Mouse (Mus musculus): ENCODE measurements around the gene Ext2. TPM values are rescaled to one million over a fixed set of nuclear protein-coding genes. Genes with fewer than 3 reads are reported as not detected.

Ext2 gene
- polyA plus RNA-seq, 1 experiment from 2014 or later: 78.6 TPM

DNA sequence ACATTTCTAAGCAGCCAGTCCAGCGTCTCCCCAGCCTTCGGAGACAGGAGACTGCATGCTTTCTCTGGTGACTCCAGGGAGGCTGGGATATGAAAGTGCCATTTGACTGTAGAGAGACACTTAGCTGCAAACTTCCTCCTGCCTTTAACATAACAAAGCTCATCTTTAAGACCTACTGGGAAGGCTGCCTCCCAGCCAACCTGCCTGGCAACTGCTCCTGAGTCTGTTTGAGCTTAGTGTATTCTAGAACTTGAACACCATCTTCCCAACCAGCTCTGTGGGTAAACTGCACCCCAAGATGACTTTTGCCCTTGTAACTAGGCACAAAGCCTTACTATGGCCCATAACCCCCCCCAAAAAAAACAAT lies 37.0 kb downstream of the Ext2 start:
- 33% methylated on average over 2 of the region's 2 CpGs for WGBS
- peaks cover 2% of the 10 kb centered on the region; the same call in 1 of the 2 replicates for H3K4me1 ChIP-seq (replicated peaks; ENCODE audit: control insufficient read depth, insufficient read depth, low read length)
- ATAC-seq (replicated peaks; ENCODE audit: low FRiP score): no peak
- H3K4me3 ChIP-seq (ENCODE audit: low read depth, low read length): no peak overlapping the region
- H3K4me2 ChIP-seq (ENCODE audit: low read depth, low read length, severe bottlenecking): no peak overlapping the region
- H3K27me3 ChIP-seq (ENCODE audit: control insufficient read depth, insufficient read depth, low read length): no peaks in the 10 kb centered on the region
- H3K9ac ChIP-seq (ENCODE audit: low read length): no peak overlapping the region
- H3K9me3 ChIP-seq (ENCODE audit: control insufficient read depth, low read length): no peaks in the 10 kb centered on the region
- no peak overlapping the region for H3K27ac ChIP-seq (ENCODE audit: low read depth, low read length)
- no peaks in the 10 kb centered on the region for H3K36me3 ChIP-seq (ENCODE audit: control insufficient read depth, insufficient read depth, low read length)
- DNase-seq (ENCODE audit: low spot score): no peak

DNA sequence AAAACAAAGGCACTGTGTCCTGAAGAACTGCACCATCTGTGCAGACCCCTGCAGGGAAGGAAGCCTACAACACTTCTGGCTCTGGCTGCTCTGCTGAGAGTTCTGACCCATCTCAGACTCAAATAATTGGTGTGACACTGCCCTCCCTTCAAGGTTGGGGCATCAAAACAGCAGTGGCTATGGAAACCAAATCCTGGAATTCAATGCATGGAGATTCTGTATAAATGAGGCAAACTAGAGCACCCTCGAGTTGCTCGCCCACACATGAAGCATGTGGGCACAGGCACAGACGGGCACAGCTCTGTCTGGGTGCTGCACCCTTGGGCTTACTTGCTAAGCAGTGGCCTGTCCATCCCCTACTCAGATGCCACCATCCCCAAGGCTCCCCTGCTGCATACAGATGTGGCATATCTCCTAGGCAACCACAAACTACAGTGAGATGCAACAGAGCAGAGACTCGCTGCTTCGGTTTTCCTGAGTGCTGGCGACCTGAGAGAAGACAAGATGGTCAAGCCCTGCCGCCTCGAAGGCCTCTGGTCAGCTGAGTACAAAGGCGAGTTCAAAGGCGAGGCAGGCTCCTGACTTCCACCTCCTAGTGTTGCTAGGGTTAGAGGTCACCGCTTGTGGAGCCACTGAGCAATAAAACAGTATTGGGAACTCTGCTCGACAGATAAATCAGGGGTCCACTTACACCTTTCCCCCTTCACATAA lies 37.5 kb downstream of the Ext2 start:
- DNase-seq (ENCODE audit: low spot score) (no peak), ATAC-seq (replicated peaks; ENCODE audit: low FRiP score) (no peak)
- H3K27ac ChIP-seq (ENCODE audit: low read depth, low read length): no peak overlapping the region

DNA sequence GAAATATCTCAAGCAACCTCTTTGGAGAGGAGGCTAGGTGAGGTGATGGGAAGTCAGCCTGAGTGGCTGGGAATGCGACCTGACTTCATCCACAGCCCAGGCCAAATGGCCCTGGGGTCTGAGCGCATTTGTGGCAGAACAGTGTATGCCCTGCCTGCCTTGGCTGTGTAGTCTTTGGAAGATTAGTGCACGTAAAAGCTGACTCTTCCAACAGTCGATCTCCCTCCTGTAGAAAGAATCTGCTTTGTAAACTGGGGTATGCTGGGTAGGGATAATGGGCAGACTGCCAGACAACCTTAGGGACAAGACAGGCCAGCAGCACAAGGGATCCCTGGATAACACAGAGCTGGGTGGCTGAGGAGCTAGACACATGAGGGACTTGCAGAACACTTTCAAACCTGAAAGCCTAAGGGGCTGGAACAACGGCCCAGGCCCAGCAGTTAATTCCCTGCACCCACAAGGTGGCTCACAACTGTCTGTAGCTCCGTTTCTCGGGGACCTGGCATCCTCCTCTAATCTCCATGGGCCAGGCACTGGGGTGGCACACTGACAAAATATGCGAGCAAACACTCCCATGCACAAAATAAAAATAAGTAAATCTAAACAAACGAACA lies 38.3 kb downstream of the Ext2 start:
- Histone ChIP-seq H3K9ac (ENCODE audit: low read length) (no peak overlapping the region), H3K9me3 (ENCODE audit: control insufficient read depth, low read length) (no peaks in the 10 kb centered on the region), H3K27me3 (ENCODE audit: control insufficient read depth, insufficient read depth, low read length) (no peaks in the 10 kb centered on the region), H3K4me2 (ENCODE audit: low read depth, low read length, severe bottlenecking) (no peak overlapping the region), H3K4me1 (replicated peaks; ENCODE audit: control insufficient read depth, insufficient read depth, low read length) (peaks cover 5% of the 10 kb centered on the region; the same call in 1 of the 2 replicates), H3K36me3 (ENCODE audit: control insufficient read depth, insufficient read depth, low read length) (no peaks in the 10 kb centered on the region), H3K27ac (ENCODE audit: low read depth, low read length) (peak overlapping the region; percentile 41; the same call in 1 of the 2 replicates), H3K4me3 (ENCODE audit: low read depth, low read length) (no peak overlapping the region)
- DNase-seq (ENCODE audit: low spot score) (no peak), ATAC-seq (replicated peaks; ENCODE audit: low FRiP score) (no peak)
- WGBS: 81% methylated on average over 9 of the region's 9 CpGs

More for the DNA sequence above, 37.5 kb downstream of the Ext2 start:
- no peak overlapping the region for H3K4me3 ChIP-seq (ENCODE audit: low read depth, low read length)
- H3K9me3 ChIP-seq (ENCODE audit: control insufficient read depth, low read length): no peaks in the 10 kb centered on the region
- H3K27me3 ChIP-seq (ENCODE audit: control insufficient read depth, insufficient read depth, low read length): no peaks in the 10 kb centered on the region
- WGBS: 39% methylated on average over 12 of the region's 12 CpGs
- H3K9ac ChIP-seq (ENCODE audit: low read length): no peak overlapping the region
- peaks cover 2% of the 10 kb centered on the region; the same call in 1 of the 2 replicates for H3K4me1 ChIP-seq (replicated peaks; ENCODE audit: control insufficient read depth, insufficient read depth, low read length)
- no peaks in the 10 kb centered on the region for H3K36me3 ChIP-seq (ENCODE audit: control insufficient read depth, insufficient read depth, low read length)
- no peak overlapping the region for H3K4me2 ChIP-seq (ENCODE audit: low read depth, low read length, severe bottlenecking)

DNA sequence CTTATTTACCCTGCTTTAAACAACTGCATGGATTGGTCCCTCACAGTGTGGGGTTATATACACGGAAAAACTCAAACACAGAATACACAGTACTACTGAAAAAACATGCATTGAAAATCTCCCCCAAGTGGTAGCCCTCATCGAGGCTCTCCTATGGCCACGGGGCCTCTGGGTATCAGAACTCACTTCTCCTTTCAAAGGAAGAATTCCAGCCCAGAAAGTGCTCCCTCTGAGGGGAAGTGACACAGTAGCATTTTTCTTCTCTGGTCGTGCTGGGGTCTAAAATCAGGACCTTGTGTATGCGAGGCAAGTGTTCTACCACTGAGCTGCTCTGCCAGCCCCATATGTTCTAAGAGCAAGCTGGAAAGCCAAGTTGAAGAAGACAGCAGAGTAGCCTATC lies 39.7 kb downstream of the Ext2 start:
- Histone ChIP-seq H3K4me3 (ENCODE audit: low read depth, low read length) (no peak overlapping the region), H3K27ac (ENCODE audit: low read depth, low read length) (no peak overlapping the region), H3K9ac (ENCODE audit: low read length) (no peak overlapping the region), H3K27me3 (ENCODE audit: control insufficient read depth, insufficient read depth, low read length) (no peaks in the 10 kb centered on the region), H3K9me3 (ENCODE audit: control insufficient read depth, low read length) (no peaks in the 10 kb centered on the region), H3K4me1 (replicated peaks; ENCODE audit: control insufficient read depth, insufficient read depth, low read length) (peaks cover 5% of the 10 kb centered on the region; the same call in 1 of the 2 replicates), H3K36me3 (ENCODE audit: control insufficient read depth, insufficient read depth, low read length) (no peaks in the 10 kb centered on the region), H3K4me2 (ENCODE audit: low read depth, low read length, severe bottlenecking) (no peak overlapping the region)
- WGBS: 79% methylated on average over 5 of the region's 5 CpGs
- ATAC-seq (replicated peaks; ENCODE audit: low FRiP score) (no peak), DNase-seq (ENCODE audit: low spot score) (no peak)

DNA sequence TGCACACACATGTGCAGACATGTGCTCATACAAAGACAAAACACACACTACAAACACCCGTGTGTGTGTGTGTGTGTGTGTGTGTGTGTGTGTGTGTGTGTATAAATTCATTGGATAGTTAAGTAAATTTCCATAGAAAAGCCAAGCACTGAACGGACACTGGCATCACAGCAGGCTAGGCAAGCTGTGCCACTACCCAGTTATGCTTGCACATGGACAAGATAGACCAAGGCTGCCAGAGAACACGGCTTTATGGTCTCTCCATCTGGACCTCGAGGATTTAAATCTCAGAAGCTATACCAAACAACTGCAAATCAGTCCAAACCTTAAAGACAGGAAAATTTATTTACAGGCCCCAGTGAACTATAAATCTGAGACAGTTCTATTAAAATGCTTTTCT lies 40.2 kb downstream of the Ext2 start:
- no peaks in the 10 kb centered on the region for H3K9me3 ChIP-seq (ENCODE audit: control insufficient read depth, low read length)
- WGBS: 82% methylated on average over 4 of the region's 4 CpGs
- no peak overlapping the region for H3K4me3 ChIP-seq (ENCODE audit: low read depth, low read length)
- peaks cover 5% of the 10 kb centered on the region; the same call in 1 of the 2 replicates for H3K4me1 ChIP-seq (replicated peaks; ENCODE audit: control insufficient read depth, insufficient read depth, low read length)
- no peaks in the 10 kb centered on the region for H3K36me3 ChIP-seq (ENCODE audit: control insufficient read depth, insufficient read depth, low read length)
- H3K27ac ChIP-seq (ENCODE audit: low read depth, low read length): no peak overlapping the region
- DNase-seq (ENCODE audit: low spot score) (no peak), ATAC-seq (replicated peaks; ENCODE audit: low FRiP score) (no peak)
- no peaks in the 10 kb centered on the region for H3K27me3 ChIP-seq (ENCODE audit: control insufficient read depth, insufficient read depth, low read length)
- no peak overlapping the region for H3K4me2 ChIP-seq (ENCODE audit: low read depth, low read length, severe bottlenecking)
- no peak overlapping the region for H3K9ac ChIP-seq (ENCODE audit: low read length)

DNA sequence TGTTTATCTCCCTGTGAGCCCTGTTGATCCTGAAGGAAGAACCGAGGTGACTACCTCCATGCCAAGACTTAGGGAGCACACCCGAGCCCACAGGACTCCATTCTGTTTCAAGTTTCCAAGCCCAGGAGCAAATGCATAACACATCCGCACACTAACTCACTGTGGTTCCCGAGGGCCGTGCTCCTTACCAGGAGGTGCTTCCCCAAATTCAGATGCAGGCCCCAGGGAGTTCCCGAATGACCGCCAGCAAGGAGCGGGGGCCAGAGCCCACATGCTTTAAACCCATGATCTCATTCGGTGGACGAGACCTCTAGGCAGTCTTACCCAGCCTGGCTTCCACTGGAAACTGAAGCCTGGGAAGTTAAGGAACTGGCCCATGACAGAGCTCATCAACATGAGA lies 41.8 kb downstream of the Ext2 start:
- ATAC-seq (replicated peaks; ENCODE audit: low FRiP score) (no peak), DNase-seq (ENCODE audit: low spot score) (no peak)
- no peaks in the 10 kb centered on the region for H3K9me3 ChIP-seq (ENCODE audit: control insufficient read depth, low read length)
- no peak overlapping the region for H3K27ac ChIP-seq (ENCODE audit: low read depth, low read length)
- no peak overlapping the region for H3K9ac ChIP-seq (ENCODE audit: low read length)
- no peak overlapping the region for H3K4me2 ChIP-seq (ENCODE audit: low read depth, low read length, severe bottlenecking)
- no peaks in the 10 kb centered on the region for H3K36me3 ChIP-seq (ENCODE audit: control insufficient read depth, insufficient read depth, low read length)
- no peak overlapping the region for H3K4me3 ChIP-seq (ENCODE audit: low read depth, low read length)
- peaks cover 5% of the 10 kb centered on the region; the same call in 1 of the 2 replicates for H3K4me1 ChIP-seq (replicated peaks; ENCODE audit: control insufficient read depth, insufficient read depth, low read length)
- WGBS: 84% methylated on average over 10 of the region's 10 CpGs
- H3K27me3 ChIP-seq (ENCODE audit: control insufficient read depth, insufficient read depth, low read length): no peaks in the 10 kb centered on the region

DNA sequence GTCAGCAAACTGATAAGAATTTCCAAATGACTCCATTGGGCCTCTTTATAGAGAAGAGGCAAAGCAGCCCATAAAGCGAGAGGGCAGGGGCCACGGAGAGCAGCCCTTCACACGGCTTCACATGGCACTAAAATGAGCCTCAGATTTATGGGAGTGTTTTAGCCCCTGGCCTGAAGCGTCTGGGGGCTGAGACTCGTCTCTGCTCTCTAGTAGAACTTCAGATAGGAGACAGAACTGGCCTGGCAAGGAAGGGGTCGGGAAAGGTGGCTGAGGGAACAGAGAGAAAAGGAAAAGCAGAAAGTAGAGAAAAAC lies 42.5 kb downstream of the Ext2 start:
- no peak for ATAC-seq (replicated peaks; ENCODE audit: low FRiP score)
- no peaks in the 10 kb centered on the region for H3K9me3 ChIP-seq (ENCODE audit: control insufficient read depth, low read length)
- no peaks in the 10 kb centered on the region for H3K36me3 ChIP-seq (ENCODE audit: control insufficient read depth, insufficient read depth, low read length)
- H3K9ac ChIP-seq (ENCODE audit: low read length): no peak overlapping the region
- H3K4me1 ChIP-seq (replicated peaks; ENCODE audit: control insufficient read depth, insufficient read depth, low read length): peaks cover 5% of the 10 kb centered on the region; the same call in 1 of the 2 replicates
- no peak overlapping the region for H3K4me2 ChIP-seq (ENCODE audit: low read depth, low read length, severe bottlenecking)
- DNase-seq (ENCODE audit: low spot score): no peak
- H3K4me3 ChIP-seq (ENCODE audit: low read depth, low read length): no peak overlapping the region
- H3K27ac ChIP-seq (ENCODE audit: low read depth, low read length): no peak overlapping the region
- 78% methylated on average over 6 of the region's 6 CpGs for WGBS
- H3K27me3 ChIP-seq (ENCODE audit: control insufficient read depth, insufficient read depth, low read length): no peaks in the 10 kb centered on the region

DNA sequence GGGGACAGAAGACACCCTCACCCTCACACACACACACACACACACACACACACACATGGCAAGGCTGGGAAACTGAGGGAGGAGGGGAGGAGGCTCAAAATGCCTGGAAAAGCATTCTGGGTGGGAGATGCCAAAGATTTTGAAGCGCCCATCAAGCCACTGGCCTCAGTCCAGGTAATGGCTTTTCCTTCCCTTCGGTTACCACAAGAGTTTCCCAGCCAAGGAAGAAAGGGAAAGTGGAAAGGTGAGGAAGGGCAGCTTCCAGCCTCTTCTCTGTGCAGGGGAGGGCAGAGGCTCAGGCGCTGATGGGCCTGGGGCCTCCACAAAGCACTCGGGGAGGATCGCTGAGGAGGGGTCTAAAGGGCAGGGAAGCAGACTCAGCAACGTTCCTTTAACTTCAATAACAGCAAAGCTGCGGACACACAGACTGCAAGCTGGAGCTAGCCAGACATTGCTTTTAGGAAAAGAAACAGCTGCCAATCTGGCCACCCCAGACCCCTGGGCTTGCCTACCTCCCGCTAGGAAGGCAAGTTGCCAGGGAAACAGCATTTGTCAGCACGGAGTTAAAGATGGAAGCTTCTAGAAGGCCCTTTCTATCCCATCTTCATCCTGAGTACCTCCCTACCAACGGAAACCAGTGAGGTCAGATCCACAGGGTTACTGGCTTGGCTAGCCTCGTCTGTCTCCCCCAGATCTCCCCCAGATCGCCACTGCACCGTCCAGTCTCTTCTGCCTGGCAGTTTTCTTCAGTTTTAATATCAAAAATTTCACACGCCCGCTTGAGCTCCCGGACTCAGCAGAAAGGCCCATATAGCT lies 43.1 kb downstream of the Ext2 start:
- Histone ChIP-seq H3K27me3 (ENCODE audit: control insufficient read depth, insufficient read depth, low read length) (no peaks in the 10 kb centered on the region), H3K9me3 (ENCODE audit: control insufficient read depth, low read length) (no peaks in the 10 kb centered on the region), H3K36me3 (ENCODE audit: control insufficient read depth, insufficient read depth, low read length) (no peaks in the 10 kb centered on the region), H3K4me1 (replicated peaks; ENCODE audit: control insufficient read depth, insufficient read depth, low read length) (peaks cover 4% of the 10 kb centered on the region; the same call in 1 of the 2 replicates), H3K27ac (ENCODE audit: low read depth, low read length) (no peak overlapping the region), H3K4me2 (ENCODE audit: low read depth, low read length, severe bottlenecking) (no peak overlapping the region), H3K4me3 (ENCODE audit: low read depth, low read length) (no peak overlapping the region), H3K9ac (ENCODE audit: low read length) (no peak overlapping the region)
- ATAC-seq (replicated peaks; ENCODE audit: low FRiP score) (no peak), DNase-seq (ENCODE audit: low spot score) (no peak)
- WGBS: 73% methylated on average over 16 of the region's 16 CpGs

Data from forebrain, embryonic 11.5 days (tissue).